Mouse (Mus musculus): ENCODE measurements around the gene Gm9789. TPM values are rescaled to one million over a fixed set of nuclear protein-coding genes. Genes with fewer than 3 reads are reported as not detected.

Gene Gm9789
- not detected in 2 replicates for polyA plus RNA-seq (2015; fragmentation: Nextera tagmentation; extraction: Ambion mirVana)

DNA sequence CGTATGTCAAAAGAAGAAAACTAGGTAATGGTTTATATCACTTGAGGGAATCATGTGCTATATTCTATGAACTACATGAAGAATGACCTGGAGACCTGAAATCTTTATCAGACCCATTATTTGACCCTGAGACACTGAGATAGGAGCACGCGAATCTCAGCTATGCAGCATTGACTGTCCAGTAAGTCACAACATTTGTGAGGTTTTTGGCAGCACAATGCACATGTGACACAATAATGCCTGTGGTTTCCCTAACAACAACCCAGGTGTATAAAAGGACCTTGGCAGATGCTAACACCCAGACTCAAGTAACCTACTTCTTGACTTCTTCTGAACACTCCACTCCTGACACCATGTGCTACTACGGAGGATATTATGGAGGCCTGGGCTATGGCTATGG lies at the start of gene Gm9789:
Gm9789 (plus strand) TSS at position 301 of the 400 bp plus-strand sequence.

DNA sequence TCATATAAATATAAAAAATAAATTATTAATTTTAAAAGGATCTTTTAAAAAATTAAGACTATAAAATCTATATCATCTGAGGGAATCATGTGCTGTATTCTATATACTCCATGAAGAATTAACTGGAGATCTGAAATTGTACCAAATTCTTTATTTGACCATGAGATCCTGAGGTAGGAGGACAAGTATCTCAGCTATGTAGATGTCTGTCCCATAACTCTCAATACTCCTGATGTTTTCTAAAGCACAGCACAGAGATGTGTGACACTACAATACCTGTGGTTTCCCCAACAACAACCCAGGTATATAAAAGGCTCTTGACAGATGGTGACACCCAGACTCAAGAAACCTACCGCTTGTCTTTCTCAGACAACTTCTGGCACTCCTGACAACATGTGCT lies 17.2 kb upstream of the Gm9789 start, which contains the start of gene Gm6358:
Gm6358 (plus strand) TSS at position 301 of the 400 bp plus-strand sequence.

DNA sequence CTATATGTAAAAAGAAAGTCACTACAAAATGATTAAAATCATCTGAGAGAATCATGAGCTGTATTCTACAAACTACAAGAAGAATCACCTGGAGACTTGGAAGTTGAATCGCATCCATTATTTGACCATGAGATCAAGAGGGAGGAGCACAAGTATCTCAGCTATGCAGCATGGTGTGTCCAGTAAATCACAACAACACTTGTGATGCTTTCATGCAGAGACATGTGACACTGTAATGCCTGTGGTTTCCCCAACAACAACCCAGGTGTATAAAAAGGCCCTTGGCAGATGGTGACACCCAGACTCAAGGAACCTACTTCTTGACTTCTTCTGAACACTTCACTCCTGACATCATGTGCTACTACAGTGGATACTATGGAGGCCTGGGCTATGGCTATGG lies 7.0 kb upstream of the Gm9789 start, which contains the start of gene Gm10061:
Gm10061 (plus strand) TSS at position 301 of the 400 bp plus-strand sequence.

DNA sequence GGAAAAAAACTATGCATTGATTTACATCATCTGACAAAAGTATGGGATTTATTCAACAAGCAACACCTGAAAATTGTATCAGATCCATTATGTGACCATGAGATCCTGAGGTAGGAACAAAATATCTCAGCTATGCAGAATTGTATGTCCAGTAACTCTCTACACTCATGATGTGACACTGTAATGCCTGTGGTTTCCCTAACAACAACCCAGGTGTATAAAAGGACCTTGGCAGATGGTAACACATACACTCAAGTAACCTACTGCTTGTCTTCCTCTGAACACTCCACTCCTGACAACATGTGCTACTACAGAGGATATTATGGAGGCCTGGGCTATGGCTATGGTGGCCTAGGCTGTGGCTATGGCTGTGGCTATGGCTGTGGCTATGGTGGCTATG lies 11.4 kb downstream of the Gm9789 start, which contains the start of gene Gm7735:
Gm7735 (plus strand) TSS at position 301 of the 400 bp plus-strand sequence.

DNA sequence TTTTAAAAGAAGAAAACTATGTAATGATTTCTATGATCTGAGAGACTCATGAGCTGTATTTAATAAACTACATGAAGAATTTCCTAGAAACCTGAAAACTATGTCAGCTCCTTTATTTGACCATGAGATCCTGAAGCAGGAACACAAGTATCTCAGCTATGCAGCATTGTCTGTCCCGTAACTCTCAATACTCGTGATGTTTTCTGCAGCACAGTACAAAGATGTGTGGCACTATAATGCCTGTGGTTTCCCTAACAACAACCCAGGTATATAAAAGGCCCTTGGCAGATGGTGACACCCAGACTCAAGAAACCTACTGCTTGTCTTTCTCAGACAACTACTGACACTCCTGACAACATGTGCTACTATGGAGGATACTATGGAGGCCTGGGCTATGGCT lies 16.7 kb downstream of the Gm9789 start, which contains the start of gene 1110057P08Rik:
1110057P08Rik (plus strand) TSS at position 301 of the 400 bp plus-strand sequence.

DNA sequence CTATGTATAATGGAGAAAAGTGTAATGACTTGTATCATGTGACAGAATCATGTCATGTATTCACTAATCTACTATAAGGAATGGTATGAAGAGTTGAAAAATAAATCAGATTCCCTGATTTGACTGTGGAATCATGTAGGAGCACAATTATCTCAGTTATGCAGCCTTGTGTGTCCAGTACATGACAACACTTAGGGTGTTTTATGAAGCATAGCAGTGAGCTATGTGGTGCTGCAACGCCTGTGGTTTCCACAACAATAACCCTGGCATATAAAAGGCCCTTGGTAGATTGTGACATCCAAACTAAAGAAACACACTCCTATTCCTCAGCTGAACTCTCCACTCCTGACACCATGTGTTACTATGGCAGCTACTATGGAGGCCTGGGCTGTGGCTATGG lies 47.8 kb downstream of the Gm9789 start, which contains the start of gene Krtap20-2:
Krtap20-2 (plus strand) TSS at position 301 of the 400 bp plus-strand sequence.

Other genes starting within 250 kb of the Gm9789 start
- not detected in 2 replicates for gene Krtap19-9b, start 225.7 kb upstream of the Gm9789 start, polyA plus RNA-seq (2015; fragmentation: Nextera tagmentation; extraction: Ambion mirVana)
- not detected in 2 replicates for gene Krtap16-3, start 195.1 kb upstream of the Gm9789 start, polyA plus RNA-seq (2015; fragmentation: Nextera tagmentation; extraction: Ambion mirVana)
- not detected in 2 replicates for gene Krtap22-2, start 147.2 kb upstream of the Gm9789 start, polyA plus RNA-seq (2015; fragmentation: Nextera tagmentation; extraction: Ambion mirVana)
- gene Gm10229, start 142.7 kb upstream of the Gm9789 start, polyA plus RNA-seq (2015; fragmentation: Nextera tagmentation; extraction: Ambion mirVana): not detected in 2 replicates
- not detected in 2 replicates for gene Krtap6-1, start 126.3 kb upstream of the Gm9789 start, polyA plus RNA-seq (2015; fragmentation: Nextera tagmentation; extraction: Ambion mirVana)
- gene Gm10228, start 116.5 kb upstream of the Gm9789 start, polyA plus RNA-seq (2015; fragmentation: Nextera tagmentation; extraction: Ambion mirVana): not detected in 2 replicates
- gene Krtap6-5, start 110.1 kb upstream of the Gm9789 start, polyA plus RNA-seq (2015; fragmentation: Nextera tagmentation; extraction: Ambion mirVana): not detected in 2 replicates
- gene 1110025L11Rik, start 94.0 kb upstream of the Gm9789 start, polyA plus RNA-seq (2015; fragmentation: Nextera tagmentation; extraction: Ambion mirVana): not detected in 2 replicates
- not detected in 2 replicates for gene Krtap6-3, start 73.9 kb upstream of the Gm9789 start, polyA plus RNA-seq (2015; fragmentation: Nextera tagmentation; extraction: Ambion mirVana)
- not detected in 2 replicates for gene Gm6358, start 17.1 kb upstream of the Gm9789 start, polyA plus RNA-seq (2015; fragmentation: Nextera tagmentation; extraction: Ambion mirVana)
- not detected in 2 replicates for gene Gm10061, start 6.9 kb upstream of the Gm9789 start, polyA plus RNA-seq (2015; fragmentation: Nextera tagmentation; extraction: Ambion mirVana)
- not detected in 2 replicates for gene Gm7735, start 11.5 kb downstream of the Gm9789 start, polyA plus RNA-seq (2015; fragmentation: Nextera tagmentation; extraction: Ambion mirVana)
- gene 1110057P08Rik, start 16.8 kb downstream of the Gm9789 start, polyA plus RNA-seq (2015; fragmentation: Nextera tagmentation; extraction: Ambion mirVana): not detected in 2 replicates
- gene Krtap20-2, start 47.9 kb downstream of the Gm9789 start, polyA plus RNA-seq (2015; fragmentation: Nextera tagmentation; extraction: Ambion mirVana): not detected in 2 replicates
- gene Krtap21-1, start 245.9 kb downstream of the Gm9789 start, polyA plus RNA-seq (2015; fragmentation: Nextera tagmentation; extraction: Ambion mirVana): not detected in 2 replicates

All from neural tube, postnatal 0 days (tissue).